Mouse (Mus musculus) liver, postnatal 0 days (tissue): Measurements from ENCODE around the gene Kdr.

ENCODE experiments used
- CTCF ChIP-seq: sonication (generic); IDR thresholded peaks from 2 replicates; pipeline ENCODE4 v1.5.1; 2016; ENCODE audit warnings: antibody characterized with exemption, low read depth
- EP300 ChIP-seq: IDR thresholded peaks from 2 replicates; pipeline ENCODE4 v1.6.1; 2016; ENCODE audit warnings: antibody characterized with exemption, low read depth, mild to moderate bottlenecking

- no peak for TF ChIP-seq CTCF
- no peak for TF ChIP-seq EP300
Measured at GRCm38 (mm10) chr5:75977441-75978373, 551 bp downstream of the Kdr start.
